Mouse (Mus musculus) heart, adult 2 months (tissue): Measurements from ENCODE around the gene Sh3yl1.

Source experiments
- CTCF ChIP-seq: fragments of 200-600 bp; IDR thresholded peaks from 2 replicates; pipeline ENCODE4 v1.8.1; 2022; ENCODE audit warnings: antibody characterized with exemption, mild to moderate bottlenecking, moderate library complexity
- EP300 ChIP-seq: fragments of 200-500 bp; IDR thresholded peaks from 2 replicates; pipeline ENCODE4 v1.6.1; 2011; ENCODE audit warnings: low read depth, low read length, control low read depth; ENCODE audit not compliant: insufficient read depth
- POLR2A ChIP-seq: fragments of 200-500 bp; IDR thresholded peaks from 2 replicates; pipeline ENCODE4 v1.6.1; 2011; ENCODE audit warnings: mild to moderate bottlenecking, low read depth, low read length, control low read depth; ENCODE audit not compliant: insufficient read depth

- TF ChIP-seq POLR2A (no peak), CTCF (no peak), EP300 (no peak)
Observed at GRCm38 (mm10) chr12:30883592-30883985, 27.9 kb upstream of the Sh3yl1 start.
